ENCODE assay signal across 8 mouse cellular contexts in the genomic region with DNA sequence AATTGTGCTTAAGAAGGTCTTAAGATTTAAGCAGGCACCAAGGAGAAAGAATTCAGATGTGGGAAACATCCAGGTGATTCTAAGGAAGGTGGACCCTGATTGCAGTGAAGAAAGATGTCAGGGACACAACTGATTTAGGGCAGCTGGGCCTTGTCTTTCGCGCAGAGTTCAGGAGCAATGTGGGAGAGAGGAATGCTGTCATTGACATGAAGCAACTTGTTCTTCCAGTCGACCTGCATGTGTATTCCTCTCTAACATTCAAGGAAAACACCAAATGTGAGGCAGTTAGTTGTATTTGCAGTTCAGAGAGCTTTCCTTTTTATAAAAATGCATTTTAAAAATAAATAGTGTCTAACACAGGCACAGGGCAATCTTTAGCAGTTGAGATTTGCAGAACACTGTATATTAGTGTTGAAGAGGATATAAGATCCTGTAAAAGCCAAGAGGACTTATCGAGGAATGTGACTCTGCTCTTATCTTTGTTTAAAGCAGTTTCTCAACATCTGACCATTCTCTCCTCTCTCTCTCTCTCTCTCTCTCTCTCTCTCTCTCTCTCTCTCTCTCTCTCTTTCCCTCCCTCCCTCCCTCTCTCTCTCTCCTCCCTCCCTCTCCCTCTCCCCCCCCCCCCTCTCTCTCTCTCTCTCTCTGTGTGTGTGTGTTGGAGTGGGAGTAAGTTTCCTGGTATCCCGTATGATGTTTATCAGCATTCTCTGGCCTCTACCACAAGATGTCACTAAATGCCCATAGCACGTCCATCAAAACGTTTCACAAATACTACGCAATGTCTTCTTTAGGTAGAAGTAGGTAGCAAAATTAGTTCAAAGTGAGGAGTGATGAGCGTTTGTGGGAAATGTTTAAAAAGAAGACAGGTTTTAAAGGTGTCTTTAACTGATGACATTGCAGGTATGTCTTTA. TPM values are rescaled to one million over a fixed set of nuclear protein-coding genes. Genes with fewer than 3 reads are reported as not detected.
DNase-seq lines count a peak whose midpoint lies in the region; ATAC-seq and TF ChIP-seq lines count a peak whose summit lies in the region.

No protein-coding gene starts in this region.

- peak; percentile 72 for DNase-seq in kidney, postnatal 0 days (ENCODE audit: low spot score)
- DNase-seq in kidney, adult 18-20 months = no peak
- peak; percentile 13 for DNase-seq in G1E (ENCODE audit: low spot score)
- DNase-seq in lung, postnatal 25 days (ENCODE audit: low spot score) = peak; percentile 32
- no peak for DNase-seq in urinary bladder, adult 18-20 months (ENCODE audit: low spot score in 2 of 2)
- no peak for DNase-seq in layer of hippocampus, postnatal 36 days
- no peak for DNase-seq in cerebellum, adult 11-12 months

- no peak for TF ChIP-seq POLR2A in cortical plate, adult 2 months (IDR thresholded peaks at IDR 0.05; ENCODE audit: extremely low read depth, insufficient read depth, low read length)

- no peaks in the 10 kb centered on the region for H3K27me3 ChIP-seq in kidney, postnatal 0 days (ENCODE audit: insufficient read depth, low read length)
- H3K27me3 ChIP-seq in G1E (ENCODE audit: insufficient read depth, low read length) = no peaks in the 10 kb centered on the region

- peak; percentile 76 for TF ChIP-seq CTCF in kidney, postnatal 0 days (IDR thresholded peaks at IDR 0.05; ENCODE audit: low read depth)
- no peak for TF ChIP-seq CTCF in G1E (IDR thresholded peaks at IDR 0.05; ENCODE audit: low read depth, low read length)
- TF ChIP-seq CTCF in cortical plate, adult 2 months (IDR thresholded peaks at IDR 0.05; ENCODE audit: extremely low read depth, insufficient read depth, low read length) = 0 out of 2 replicates have a peak, but pooled peaks have one; percentile 4

- no peak overlapping the region for H3K9ac ChIP-seq in kidney, postnatal 0 days (ENCODE audit: low read depth, low read length)

- 34% methylated on average over 9 of the region's 9 CpGs for WGBS in kidney, postnatal 0 days

- no peaks in the 10 kb centered on the region for H3K4me1 ChIP-seq in kidney, postnatal 0 days (replicated peaks; ENCODE audit: insufficient read depth, low read length)
- peaks cover 35% of the 10 kb centered on the region for H3K4me1 ChIP-seq in G1E (ENCODE audit: insufficient read depth, low read depth, low read length)
- no peaks in the 10 kb centered on the region for H3K4me1 ChIP-seq in cortical plate, adult 2 months (ENCODE audit: control insufficient read depth, insufficient read depth, low read length)

- no peak overlapping the region for H3K27ac ChIP-seq in kidney, postnatal 0 days
- H3K27ac ChIP-seq in cortical plate, adult 2 months (ENCODE audit: insufficient read depth, low read length) = no peak overlapping the region

- no peak overlapping the region for H3K4me2 ChIP-seq in kidney, postnatal 0 days (ENCODE audit: low read length)

- H3K9me3 ChIP-seq in kidney, postnatal 0 days (replicated peaks; ENCODE audit: low read length) = no peaks in the 10 kb centered on the region
- no peaks in the 10 kb centered on the region for H3K9me3 ChIP-seq in G1E (replicated peaks)

- no peak for ATAC-seq in kidney, postnatal 0 days (replicated peaks; ENCODE audit: low FRiP score, low read depth)
- ATAC-seq in G1E (ENCODE audit: extremely low read depth, insufficient number of reproducible peaks, low FRiP score, poor library complexity, severe bottlenecking) = 0 out of 2 replicates have a peak, but pooled peaks have one; percentile 55

- no peaks in the 10 kb centered on the region for H3K36me3 ChIP-seq in kidney, postnatal 0 days (ENCODE audit: insufficient read depth, low read length)
- H3K36me3 ChIP-seq in G1E (replicated peaks) = no peaks in the 10 kb centered on the region

- H3K4me3 ChIP-seq in kidney, postnatal 0 days (replicated peaks; ENCODE audit: low read depth, low read length) = no peak overlapping the region
- no peak overlapping the region for H3K4me3 ChIP-seq in G1E (ENCODE audit: low read depth, low read length)
- no peak overlapping the region for H3K4me3 ChIP-seq in cortical plate, adult 2 months (ENCODE audit: insufficient read depth, low read length)

RNA-seq across cellular contexts. Expression of a gene that starts 12.8 kb away (rescaled TPM):
- 1.4 and 4.6 TPM in 2 replicates for polyA plus RNA-seq in kidney, postnatal 0 days (2015; fragmentation: Nextera tagmentation; extraction: Ambion mirVana)
- 185 and 247 TPM in 2 replicates for total RNA-seq in G1E (2014; fragmentation: Nextera tagmentation)
- total RNA-seq in G1E (2017) = 558 and 610 TPM in 2 replicates
- polyA plus RNA-seq in G1E (2012) = 3.4 TPM in 2 replicates
- 0.10 and 0.19 TPM in 2 replicates for polyA plus RNA-seq in cortical plate, adult 2 months (2012; rRNA removed)
- under 1 TPM; 0.40 to 0.96 TPM for total RNA-seq in layer of hippocampus, postnatal 36 days (2021)

RNA-seq across cellular contexts. Expression of a gene that starts 20.7 kb away (rescaled TPM):
- polyA plus RNA-seq in kidney, postnatal 0 days (2015; fragmentation: Nextera tagmentation; extraction: Ambion mirVana) = 1.1 and 1.2 TPM in 2 replicates
- total RNA-seq in G1E (2014; fragmentation: Nextera tagmentation) (not detected in 2 replicates), G1E (2017) (0.22 and 1.2 TPM in 2 replicates)
- not detected in 2 replicates for polyA plus RNA-seq in G1E (2012)
- polyA plus RNA-seq in cortical plate, adult 2 months (2012; rRNA removed) = 0.04 TPM in 1 of 2 replicates, not detected in the other
- not detected for total RNA-seq in layer of hippocampus, postnatal 36 days (2021)

Comparison
In these comparisons a context has a peak if more than half of its experiments do, and no peak if none do; other contexts are left out.
1. DNase-seq: peak in kidney, postnatal 0 days (single experiment), G1E (single experiment) and lung, postnatal 25 days (single experiment); none in kidney, adult 18-20 months (single experiment), urinary bladder, adult 18-20 months (0 of 2), layer of hippocampus, postnatal 36 days (0 of 2) and cerebellum, adult 11-12 months (single experiment).